Mouse (Mus musculus) G1E (cell line): Measurements from ENCODE around the gene Cpvl. TPM values are rescaled to one million over a fixed set of nuclear protein-coding genes. Genes with fewer than 3 reads are reported as not detected.

Experiments
- ATAC-seq: 2 replicates; pipeline ENCODE4 v1.8.0; 2016; ENCODE audit warnings: mild to moderate bottlenecking; ENCODE audit not compliant: insufficient number of reproducible peaks, poor library complexity, low FRiP score, severe bottlenecking; ENCODE audit errors: extremely low read depth
- DNase-seq: peaks from one replicate; pipeline ENCODE4 v3.0.0; 2012; ENCODE audit warnings: low spot score
- H3K27me3 ChIP-seq: 2 replicates; pipeline ENCODE4 v1.6.1; 2012; ENCODE audit warnings: mild to moderate bottlenecking, low read length, inconsistent platforms; ENCODE audit not compliant: insufficient read depth
- H3K36me3 ChIP-seq: replicated peaks from 2 replicates; pipeline ENCODE3; 2012; ENCODE audit warnings: mild to moderate bottlenecking, inconsistent platforms
- H3K4me1 ChIP-seq: 2 replicates; pipeline ENCODE4 v1.6.1; 2012; ENCODE audit warnings: low read depth, low read length, inconsistent platforms, mixed read lengths; ENCODE audit not compliant: insufficient read depth
- H3K4me3 ChIP-seq: 2 replicates; pipeline ENCODE4 v1.5.1; 2012; ENCODE audit warnings: low read depth, mild to moderate bottlenecking, inconsistent platforms, low read length, moderate library complexity, mixed read lengths
- H3K9me3 ChIP-seq: replicated peaks from 2 replicates; pipeline ENCODE4 v1.6.1; 2012; ENCODE audit warnings: inconsistent platforms
- CTCF ChIP-seq: IDR thresholded peaks from 2 replicates; pipeline ENCODE4 v1.5.1; 2012; ENCODE audit warnings: low read depth, low read length, inconsistent platforms, mixed read lengths
- GATA1 ChIP-seq: IDR thresholded peaks from 2 replicates; pipeline ENCODE4 v1.6.1; 2012; ENCODE audit warnings: borderline replicate concordance, low read length, inconsistent platforms, mixed read lengths
- GATA2 ChIP-seq: IDR thresholded peaks from 2 replicates; pipeline ENCODE4 v1.6.1; 2012; ENCODE audit warnings: low read depth, low read length, inconsistent platforms, borderline replicate concordance
- POLR2AphosphoS5 ChIP-seq: IDR thresholded peaks from 2 replicates; pipeline ENCODE4 v1.6.1; 2012; ENCODE audit warnings: low read depth, low read length, inconsistent platforms; ENCODE audit not compliant: insufficient replicate concordance
- TAL1 ChIP-seq: conservative IDR thresholded peaks from 2 replicates; pipeline ENCODE4 v1.6.1; 2012; ENCODE audit warnings: low read depth, low read length, inconsistent platforms, mixed read lengths
- polyA plus RNA-seq: library from polyadenylated mRNA; stranded (reverse); fragments of >175 nt; gene quantifications from 2 replicates; pipeline ENCODE4 v1.2.3, GENCODE M21; 2012
- total RNA-seq, 2 experiments: library from RNA; stranded (forward) in 1 of 2; stranded (reverse) in 1 of 2; fragments of 200-1000 nt in 1 of 2; fragments of >200 nt in 1 of 2; fragmentation: Nextera tagmentation in 1 of 2; gene quantifications; 2 replicates each; pipeline ENCODE4 v1.2.3; 2014 to 2017

The Cpvl gene
- total and polyA plus RNA-seq, 3 experiments = not detected

- H3K4me1 ChIP-seq = no peaks in the 10 kb centered on the region
- no peaks in the 10 kb centered on the region for H3K36me3 ChIP-seq
- no peaks in the 10 kb centered on the region for H3K27me3 ChIP-seq
- no peak for ATAC-seq
- H3K4me3 ChIP-seq = no peak overlapping the region
- peaks cover 29% of the 10 kb centered on the region for H3K9me3 ChIP-seq
- TF ChIP-seq GATA1 (no peak), CTCF (no peak), GATA2 (no peak), POLR2AphosphoS5 (no peak), TAL1 (no peak)
- no peak for DNase-seq
These were observed 123.3 kb downstream of the Cpvl start for GRCm38 (mm10) chr6:53854971-53855856.

GRCm38 (mm10) chr6:53854226-53854625 lies 124.2 kb downstream of the Cpvl start:
- H3K4me1 ChIP-seq = no peaks in the 10 kb centered on the region
- H3K9me3 ChIP-seq = peaks cover 26% of the 10 kb centered on the region
- DNase-seq (no peak), ATAC-seq (no peak)
- no peaks in the 10 kb centered on the region for H3K27me3 ChIP-seq
- TF ChIP-seq CTCF (no peak), GATA1 (no peak), TAL1 (no peak), POLR2AphosphoS5 (no peak), GATA2 (no peak)
- no peak overlapping the region for H3K4me3 ChIP-seq
- H3K36me3 ChIP-seq = no peaks in the 10 kb centered on the region

- DNase-seq = no peak
- no peak overlapping the region for H3K4me3 ChIP-seq
- ATAC-seq = no peak
- peaks cover 27% of the 10 kb centered on the region for H3K9me3 ChIP-seq
- no peaks in the 10 kb centered on the region for H3K4me1 ChIP-seq
- no peaks in the 10 kb centered on the region for H3K36me3 ChIP-seq
- no peaks in the 10 kb centered on the region for H3K27me3 ChIP-seq
- no peak for TF ChIP-seq GATA2
- TF ChIP-seq POLR2AphosphoS5 = no peak
- no peak for TF ChIP-seq TAL1
- TF ChIP-seq CTCF = no peak
- TF ChIP-seq GATA1 = no peak
These were observed 124.9 kb downstream of the Cpvl start for GRCm38 (mm10) chr6:53853546-53853945.

- Histone ChIP-seq H3K9me3 (peaks cover 29% of the 10 kb centered on the region), H3K27me3 (no peaks in the 10 kb centered on the region), H3K4me1 (no peaks in the 10 kb centered on the region), H3K36me3 (no peaks in the 10 kb centered on the region), H3K4me3 (no peak overlapping the region)
- DNase-seq (no peak), ATAC-seq (no peak)
- no peak for TF ChIP-seq TAL1
- TF ChIP-seq POLR2AphosphoS5 = no peak
- no peak for TF ChIP-seq GATA1
- no peak for TF ChIP-seq GATA2
- no peak for TF ChIP-seq CTCF
These were observed 133.8 kb downstream of the Cpvl start for GRCm38 (mm10) chr6:53844626-53845025.

- Histone ChIP-seq H3K4me3 (no peak overlapping the region), H3K27me3 (no peaks in the 10 kb centered on the region), H3K36me3 (no peaks in the 10 kb centered on the region), H3K9me3 (peaks cover 24% of the 10 kb centered on the region), H3K4me1 (no peaks in the 10 kb centered on the region)
- TF ChIP-seq GATA2 (no peak), GATA1 (no peak), TAL1 (no peak), POLR2AphosphoS5 (no peak), CTCF (no peak)
- no peak for DNase-seq
- ATAC-seq = no peak
These were observed 153.3 kb downstream of the Cpvl start for GRCm38 (mm10) chr6:53825213-53825612.

Other genes with a start within 250 kb of the Cpvl start
- gene Tril, start 157.8 kb downstream of the Cpvl start, total RNA-seq (2014; fragmentation: Nextera tagmentation) = not detected in 2 replicates
- gene Tril, start 157.8 kb downstream of the Cpvl start, total RNA-seq (2017) = 0.11 TPM in 1 of 2 replicates, not detected in the other
- gene Tril, start 157.8 kb downstream of the Cpvl start, polyA plus RNA-seq = not detected in 2 replicates
- gene Chn2, start 60.9 kb upstream of the Cpvl start, total RNA-seq (2014; fragmentation: Nextera tagmentation) = not detected in 2 replicates
- 0.22 TPM in 1 of 2 replicates, not detected in the other for gene Chn2, start 60.9 kb upstream of the Cpvl start, total RNA-seq (2017)
- not detected in 2 replicates for gene Chn2, start 60.9 kb upstream of the Cpvl start, polyA plus RNA-seq